Mouse (Mus musculus) central nervous system, embryonic 18 days (tissue): ENCODE measurements around the gene Trpt1. TPM values are rescaled to one million over a fixed set of nuclear protein-coding genes. Genes with fewer than 3 reads are reported as not detected.

Experiments used
- polyA plus RNA-seq: library from polyadenylated mRNA; depleted of rRNA; stranded (reverse); fragments of >200 nt; gene quantifications from 2 replicates; pipeline ENCODE4 v1.2.3, GENCODE M21; 2012; rRNA removed

Gene Trpt1
- polyA plus RNA-seq: 19.0 and 20.4 TPM in 2 replicates

GRCm38 (mm10) chr19:6996006-6996405 lies at the start of gene Trpt1, which contains the start of gene Nudt22:
Trpt1 (plus strand) TSS chr19:6996131.
Nudt22 (minus strand) TSS chr19:6996117.

GRCm38 (mm10) chr19:6974211-6975205 lies 21.4 kb upstream of the Trpt1 start, which contains the start of gene Ppp1r14b:
Ppp1r14b (plus strand) TSS chr19:6974968.

GRCm38 (mm10) chr19:6975537-6976521 lies 20.1 kb upstream of the Trpt1 start, which contains the start of gene Plcb3:
Plcb3 (minus strand) TSS chr19:6976470.

GRCm38 (mm10) chr19:6980381-6981093 lies 15.4 kb upstream of the Trpt1 start, which contains the start of gene Fkbp2:
Fkbp2 (minus strand) TSS chr19:6980501.

GRCm38 (mm10) chr19:6987061-6987903 lies 8.6 kb upstream of the Trpt1 start, which contains the start of gene Vegfb:
Vegfb (minus strand) TSS chr19:6987651.

GRCm38 (mm10) chr19:6992011-6992858 lies 3.7 kb upstream of the Trpt1 start, which contains the start of gene Dnajc4:
Dnajc4 (minus strand) TSS chr19:6992572.

GRCm38 (mm10) chr19:7019191-7019590 lies 23.3 kb downstream of the Trpt1 start, which contains the start of gene Fermt3:
Fermt3 (minus strand) TSS chr19:7019469.

GRCm38 (mm10) chr19:7039841-7040636 lies 44.1 kb downstream of the Trpt1 start, which contains the start of gene Stip1:
Stip1 (minus strand) TSS chr19:7039967.

Other genes with a start within 250 kb of the Trpt1 start
- gene Rps6ka4, start 155.5 kb upstream of the Trpt1 start, polyA plus RNA-seq: 11.6 and 12.8 TPM in 2 replicates
- gene Ccdc88b, start 137.9 kb upstream of the Trpt1 start, polyA plus RNA-seq: 0.70 and 0.73 TPM in 2 replicates
- 126 and 130 TPM in 2 replicates for gene Trmt112, start 86.4 kb upstream of the Trpt1 start, polyA plus RNA-seq
- 225 and 266 TPM in 2 replicates for gene Prdx5, start 86.0 kb upstream of the Trpt1 start, polyA plus RNA-seq
- 34.4 and 35.8 TPM in 2 replicates for gene Esrra, start 74.3 kb upstream of the Trpt1 start, polyA plus RNA-seq
- 2.1 and 3.5 TPM in 2 replicates for gene Catsperz, start 70.8 kb upstream of the Trpt1 start, polyA plus RNA-seq
- 6.2 and 7.6 TPM in 2 replicates for gene Kcnk4, start 61.6 kb upstream of the Trpt1 start, polyA plus RNA-seq
- gene Bad, start 54.3 kb upstream of the Trpt1 start, polyA plus RNA-seq: 75.7 and 84.2 TPM in 2 replicates
- gene Gpr137, start 53.7 kb upstream of the Trpt1 start, polyA plus RNA-seq: 70.7 and 71.6 TPM in 2 replicates
- gene Ppp1r14b, start 21.2 kb upstream of the Trpt1 start, polyA plus RNA-seq: 335 and 363 TPM in 2 replicates
- gene Plcb3, start 19.7 kb upstream of the Trpt1 start, polyA plus RNA-seq: 19.4 and 21.4 TPM in 2 replicates
- 93.3 and 98.7 TPM in 2 replicates for gene Fkbp2, start 15.6 kb upstream of the Trpt1 start, polyA plus RNA-seq
- gene Vegfb, start 8.5 kb upstream of the Trpt1 start, polyA plus RNA-seq: 34.7 and 47.7 TPM in 2 replicates
- gene Dnajc4, start 3.6 kb upstream of the Trpt1 start, polyA plus RNA-seq: 22.8 and 25.8 TPM in 2 replicates
- 11.8 and 14.1 TPM in 2 replicates for gene Nudt22, start within 50 bp of the Trpt1 start, polyA plus RNA-seq
- 2.9 and 3.5 TPM in 2 replicates for gene Fermt3, start 23.3 kb downstream of the Trpt1 start, polyA plus RNA-seq
- gene Stip1, start 43.8 kb downstream of the Trpt1 start, polyA plus RNA-seq: 142 and 148 TPM in 2 replicates
- 8.4 and 10.0 TPM in 2 replicates for gene Macrod1, start 60.7 kb downstream of the Trpt1 start, polyA plus RNA-seq
- 2.8 and 3.1 TPM in 2 replicates for gene Flrt1, start 109.6 kb downstream of the Trpt1 start, polyA plus RNA-seq
- 165 and 184 TPM in 2 replicates for gene Otub1, start 210.2 kb downstream of the Trpt1 start, polyA plus RNA-seq
- 639 and 643 TPM in 2 replicates for gene Cox8a, start 221.5 kb downstream of the Trpt1 start, polyA plus RNA-seq
- 73.3 and 76.3 TPM in 2 replicates for gene Naa40, start 245.1 kb downstream of the Trpt1 start, polyA plus RNA-seq